Mouse (Mus musculus) limb, embryonic 11.5 days (tissue): Measurements from ENCODE around the gene Bag1. TPM values are rescaled to one million over a fixed set of nuclear protein-coding genes. Genes with fewer than 3 reads are reported as not detected.

ENCODE experiments used
- ATAC-seq: fragments of 200-750 bp; cut with Nextera tagmentation; 2 replicates; pipeline ENCODE4 v1.8.0; 2017; ENCODE audit warnings: low read depth; ENCODE audit not compliant: insufficient number of reproducible peaks, low FRiP score, low TSS enrichment
- DNase-seq: peaks from one replicate; pipeline ENCODE4 v3.0.0-alpha.2; 2015; ENCODE audit warnings: low spot score
- H3K27ac ChIP-seq: fragments of 300-500 bp; sonication (generic); replicated peaks from 2 replicates; pipeline ENCODE4 v1.5.1; 2014; ENCODE audit warnings: low read depth, mild to moderate bottlenecking, low read length
- H3K27me3 ChIP-seq: fragments of 300-500 bp; sonication (generic); 2 replicates; pipeline ENCODE4 v1.6.1; 2014; ENCODE audit warnings: mild to moderate bottlenecking, low read length, mixed read lengths; ENCODE audit not compliant: control insufficient read depth, insufficient read depth
- H3K36me3 ChIP-seq: fragments of 300-500 bp; sonication (generic); 2 replicates; pipeline ENCODE4 v1.6.1; 2014; ENCODE audit warnings: mild to moderate bottlenecking, low read length, moderate library complexity, mixed read lengths; ENCODE audit not compliant: control insufficient read depth, insufficient read depth
- H3K4me1 ChIP-seq: fragments of 300-500 bp; sonication (generic); 2 replicates; pipeline ENCODE4 v1.6.1; 2014; ENCODE audit warnings: low read length, mixed read lengths; ENCODE audit not compliant: control insufficient read depth, insufficient read depth
- H3K4me2 ChIP-seq: fragments of 300-500 bp; sonication (generic); 2 replicates; pipeline ENCODE4 v1.6.1; 2014; ENCODE audit warnings: low read depth, mild to moderate bottlenecking, moderate library complexity; ENCODE audit not compliant: severe bottlenecking
- H3K4me3 ChIP-seq: fragments of 300-500 bp; sonication (generic); 2 replicates; pipeline ENCODE4 v1.5.1; 2014; ENCODE audit warnings: low read depth, low read length
- H3K9ac ChIP-seq: fragments of 300-500 bp; sonication (generic); 2 replicates; pipeline ENCODE4 v1.6.1; 2014; ENCODE audit warnings: mild to moderate bottlenecking, low read length
- H3K9me3 ChIP-seq: fragments of 300-500 bp; sonication (generic); 2 replicates; pipeline ENCODE4 v1.6.1; 2016; ENCODE audit warnings: low read length; ENCODE audit not compliant: control insufficient read depth
- WGBS: fragments of 180-500 bp; shearing (Covaris S2); extraction: QIAGEN DNeasy Blood & Tissue Kit; methylation state at CpG from one replicate; pipeline ENCODE4 v1.1.7; 2014; 5-methylcytosine and 5-hydroxymethylcytosine counted together
- polyA plus RNA-seq: library from polyadenylated mRNA; unstranded; fragments of >200 nt; fragmentation: Nextera tagmentation; extraction: Ambion mirVana; gene quantifications from 2 replicates; pipeline ENCODE4 v1.2.1, GENCODE M21; 2014

Gene Bag1
- polyA plus RNA-seq, 1 experiment from 2014 or later = 256 TPM

GRCm38 (mm10) chr4:40908261-40908969, 39.7 kb downstream of the Bag1 start:
- 48% methylated on average over 20 of the region's 20 CpGs for WGBS
- Histone ChIP-seq H3K9me3 (no peaks in the 10 kb centered on the region), H3K4me3 (no peak overlapping the region), H3K27ac (no peak overlapping the region), H3K27me3 (no peaks in the 10 kb centered on the region), H3K4me1 (no peaks in the 10 kb centered on the region), H3K36me3 (no peaks in the 10 kb centered on the region), H3K4me2 (no peak overlapping the region), H3K9ac (no peak overlapping the region)
- ATAC-seq = no peak
- DNase-seq = no peak

DNA sequence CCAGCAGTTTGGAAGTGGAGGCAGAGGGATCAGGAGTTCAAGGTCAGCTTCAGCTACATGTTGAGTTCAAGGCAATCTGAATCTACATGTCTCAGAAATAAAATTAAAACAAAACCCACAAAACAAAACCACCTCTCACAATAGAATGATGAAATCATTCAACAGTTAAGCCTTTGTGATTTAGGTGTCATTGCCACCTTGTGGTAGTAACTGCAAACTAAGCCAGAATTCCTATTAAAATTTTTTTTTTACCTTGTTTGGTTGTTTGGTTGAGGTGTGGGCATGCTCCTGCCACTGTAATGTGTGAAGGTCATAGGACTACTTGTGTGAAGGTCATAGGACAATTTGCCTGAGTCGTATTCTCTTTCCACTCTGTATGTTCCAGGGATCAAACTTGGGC, 41.8 kb downstream of the Bag1 start:
- no peaks in the 10 kb centered on the region for H3K9me3 ChIP-seq
- no peak overlapping the region for H3K9ac ChIP-seq
- no peaks in the 10 kb centered on the region for H3K36me3 ChIP-seq
- no peak overlapping the region for H3K4me2 ChIP-seq
- no peaks in the 10 kb centered on the region for H3K27me3 ChIP-seq
- H3K27ac ChIP-seq = no peak overlapping the region
- no peak for ATAC-seq
- DNase-seq = no peak
- no peaks in the 10 kb centered on the region for H3K4me1 ChIP-seq
- no peak overlapping the region for H3K4me3 ChIP-seq
- WGBS = 56% methylated on average over 1 of the region's 1 CpGs

DNA sequence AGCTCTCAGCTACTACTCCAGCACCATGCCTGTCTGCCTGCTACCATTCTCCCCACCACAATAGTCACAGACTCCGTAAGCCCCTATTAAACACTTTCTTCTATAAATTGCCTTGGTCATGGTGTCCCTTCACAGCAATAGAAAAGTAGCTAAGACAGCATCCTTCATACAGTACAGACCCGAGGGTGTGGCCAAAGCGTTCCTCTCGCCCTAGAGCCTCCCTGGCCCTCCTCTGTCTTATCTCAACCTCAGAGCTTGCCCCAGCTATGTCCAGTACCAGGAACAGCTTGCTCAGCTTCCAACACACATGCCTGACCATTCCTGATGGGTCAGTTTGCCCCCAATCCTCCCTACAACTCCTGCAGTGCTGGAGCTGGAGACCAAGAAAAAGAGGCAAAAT, 47.5 kb downstream of the Bag1 start:
- H3K9me3 ChIP-seq = no peaks in the 10 kb centered on the region

GRCm38 (mm10) chr4:40900071-40900470, 48.0 kb downstream of the Bag1 start:
- H3K9ac ChIP-seq = no peak overlapping the region
- ATAC-seq (no peak), DNase-seq (no peak)
- no peaks in the 10 kb centered on the region for H3K27me3 ChIP-seq
- no peak overlapping the region for H3K4me3 ChIP-seq
- 97% methylated on average over 3 of the region's 3 CpGs for WGBS
- no peak overlapping the region for H3K27ac ChIP-seq
- H3K36me3 ChIP-seq = no peaks in the 10 kb centered on the region
- H3K9me3 ChIP-seq = no peaks in the 10 kb centered on the region
- H3K4me2 ChIP-seq = no peak overlapping the region
- 0 out of 2 replicates have a peak, but pooled peaks cover 4% of the 10 kb centered on the region for H3K4me1 ChIP-seq

More for the DNA sequence above, 47.5 kb downstream of the Bag1 start:
- DNase-seq (no peak), ATAC-seq (no peak)
- 91% methylated on average over 4 of the region's 4 CpGs for WGBS
- 0 out of 2 replicates have a peak, but pooled peaks cover 4% of the 10 kb centered on the region for H3K4me1 ChIP-seq
- H3K36me3 ChIP-seq = no peaks in the 10 kb centered on the region
- H3K27me3 ChIP-seq = no peaks in the 10 kb centered on the region
- no peak overlapping the region for H3K27ac ChIP-seq
- H3K9ac ChIP-seq = no peak overlapping the region
- no peak overlapping the region for H3K4me3 ChIP-seq
- no peak overlapping the region for H3K4me2 ChIP-seq

GRCm38 (mm10) chr4:40899264-40899663, 48.8 kb downstream of the Bag1 start:
- Histone ChIP-seq H3K4me2 (no peak overlapping the region), H3K4me3 (no peak overlapping the region), H3K27ac (no peak overlapping the region), H3K36me3 (no peaks in the 10 kb centered on the region), H3K9ac (no peak overlapping the region), H3K9me3 (no peaks in the 10 kb centered on the region), H3K27me3 (no peaks in the 10 kb centered on the region), H3K4me1 (0 out of 2 replicates have a peak, but pooled peaks cover 4% of the 10 kb centered on the region)
- no peak for DNase-seq
- no peak for ATAC-seq
- WGBS = 83% methylated on average over 2 of the region's 2 CpGs

- H3K4me1 ChIP-seq = 0 out of 2 replicates have a peak, but pooled peaks cover 4% of the 10 kb centered on the region
- H3K9me3 ChIP-seq = no peaks in the 10 kb centered on the region
- H3K27ac ChIP-seq = no peak overlapping the region
- 83% methylated on average over 6 of the region's 6 CpGs for WGBS
- H3K9ac ChIP-seq = no peak overlapping the region
- no peak overlapping the region for H3K4me2 ChIP-seq
- H3K4me3 ChIP-seq = no peak overlapping the region
- no peak for ATAC-seq
- no peak for DNase-seq
- no peaks in the 10 kb centered on the region for H3K27me3 ChIP-seq
- no peaks in the 10 kb centered on the region for H3K36me3 ChIP-seq
These were observed 49.5 kb downstream of the Bag1 start for GRCm38 (mm10) chr4:40898476-40899044.

DNA sequence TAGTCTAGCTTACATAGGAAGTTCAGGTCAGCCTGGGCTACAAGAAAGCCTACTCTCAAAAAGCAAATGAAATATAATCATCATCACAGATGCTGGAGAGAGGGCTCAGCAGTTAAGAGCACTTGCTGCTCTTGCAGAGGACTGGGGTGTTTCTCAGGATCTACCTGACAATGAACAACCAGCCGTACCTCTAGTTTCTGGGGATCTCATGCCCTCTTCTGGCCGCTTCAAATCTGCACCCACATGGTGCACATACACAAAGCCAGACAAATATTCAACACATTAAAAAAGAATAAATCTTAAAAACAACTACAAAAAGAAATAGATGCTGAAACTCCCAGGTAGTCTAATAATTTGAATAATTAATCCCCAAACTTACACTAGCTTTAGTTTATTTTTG, 52.4 kb downstream of the Bag1 start:
- ATAC-seq (no peak), DNase-seq (no peak)
- H3K9ac ChIP-seq = no peak overlapping the region
- no peaks in the 10 kb centered on the region for H3K9me3 ChIP-seq
- no peaks in the 10 kb centered on the region for H3K27me3 ChIP-seq
- no peaks in the 10 kb centered on the region for H3K36me3 ChIP-seq
- no peak overlapping the region for H3K27ac ChIP-seq
- 89% methylated on average over 2 of the region's 2 CpGs for WGBS
- H3K4me1 ChIP-seq = 0 out of 2 replicates have a peak, but pooled peaks cover 4% of the 10 kb centered on the region
- no peak overlapping the region for H3K4me2 ChIP-seq
- no peak overlapping the region for H3K4me3 ChIP-seq

GRCm38 (mm10) chr4:40895118-40895517, 53.0 kb downstream of the Bag1 start:
- H3K27me3 ChIP-seq = no peaks in the 10 kb centered on the region
- no peak overlapping the region for H3K4me2 ChIP-seq
- 97% methylated on average over 3 of the region's 3 CpGs for WGBS
- no peak overlapping the region for H3K9ac ChIP-seq
- H3K4me3 ChIP-seq = no peak overlapping the region
- H3K27ac ChIP-seq = no peak overlapping the region
- no peaks in the 10 kb centered on the region for H3K36me3 ChIP-seq
- H3K9me3 ChIP-seq = no peaks in the 10 kb centered on the region
- 0 out of 2 replicates have a peak, but pooled peaks cover 4% of the 10 kb centered on the region for H3K4me1 ChIP-seq
- ATAC-seq (no peak), DNase-seq (no peak)
